Mouse (Mus musculus): ENCODE data around the gene Sugct. TPM values are rescaled to one million over a fixed set of nuclear protein-coding genes. Genes with fewer than 3 reads are reported as not detected.

The Sugct gene
- polyA plus RNA-seq, 1 experiment, result 1.0 TPM

DNA sequence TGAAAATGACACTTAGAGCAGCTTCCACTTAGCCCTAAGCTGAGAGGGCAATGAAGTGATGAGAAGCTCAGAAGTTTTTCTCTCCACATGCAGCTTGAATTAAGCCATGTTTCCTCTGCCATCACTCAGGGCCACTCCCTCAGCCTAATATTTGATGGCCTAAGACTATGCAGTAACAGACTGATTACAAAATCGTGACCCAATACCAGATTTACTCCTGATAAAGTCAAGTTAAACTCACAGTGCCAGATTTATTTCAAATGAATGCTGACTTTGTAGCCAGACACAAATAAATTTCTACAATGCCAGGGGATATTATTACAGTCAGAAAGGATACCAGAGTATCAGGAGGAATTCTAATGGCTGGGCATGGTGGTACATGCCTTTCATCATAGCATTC, 89.1 kb downstream of the Sugct start:
- H3K4me3 ChIP-seq, result no peak overlapping the region
- H3K36me3 ChIP-seq (ENCODE audit: control insufficient read depth, insufficient read depth), result no peaks in the 10 kb centered on the region
- no peak overlapping the region for H3ac ChIP-seq (ENCODE audit: control insufficient read depth, insufficient read length)
- H3K4me2 ChIP-seq (ENCODE audit: low read depth), result no peak overlapping the region
- TF ChIP-seq E2F4 (IDR thresholded peaks at IDR 0.05; ENCODE audit: insufficient read depth) (no peak), CEBPB (IDR thresholded peaks at IDR 0.05; ENCODE audit: insufficient read depth, poor library complexity, severe bottlenecking) (0 out of 2 replicates have a peak, but pooled peaks have one; percentile 31), USF1 (IDR thresholded peaks at IDR 0.05; ENCODE audit: low read depth) (no peak)
- no peaks in the 10 kb centered on the region for H3K27me3 ChIP-seq (ENCODE audit: control insufficient read depth, insufficient read depth, insufficient read length)
- no peaks in the 10 kb centered on the region for H3K79me2 ChIP-seq (ENCODE audit: control insufficient read depth, insufficient read depth)

DNA sequence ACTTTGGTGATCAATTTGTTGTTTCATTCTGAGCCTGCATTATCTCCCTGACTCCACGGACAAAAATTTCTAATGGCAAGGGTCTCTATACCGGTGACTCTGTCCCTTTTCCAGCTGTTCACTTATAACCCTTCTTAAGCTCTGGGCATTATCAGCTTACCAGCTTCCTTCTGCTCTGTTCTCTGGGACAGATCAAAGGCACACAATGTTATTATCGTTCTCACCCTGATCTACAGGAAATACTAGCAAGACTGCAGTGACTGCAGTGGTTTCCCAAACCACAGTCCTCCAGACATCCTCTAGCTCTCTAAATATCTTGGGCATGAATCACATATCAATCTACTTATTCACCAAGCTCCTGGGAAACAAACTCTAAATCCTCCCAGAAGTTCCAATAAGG, 90.7 kb downstream of the Sugct start:
- Histone ChIP-seq H3K79me2 (ENCODE audit: control insufficient read depth, insufficient read depth) (no peaks in the 10 kb centered on the region), H3K27me3 (ENCODE audit: control insufficient read depth, insufficient read depth, insufficient read length) (no peaks in the 10 kb centered on the region), H3K4me3 (no peak overlapping the region), H3K36me3 (ENCODE audit: control insufficient read depth, insufficient read depth) (no peaks in the 10 kb centered on the region), H3ac (ENCODE audit: control insufficient read depth, insufficient read length) (no peak overlapping the region), H3K4me2 (ENCODE audit: low read depth) (peak overlapping the region; percentile 56)
- TF ChIP-seq USF1 (IDR thresholded peaks at IDR 0.05; ENCODE audit: low read depth) (no peak), MYOD1 (IDR thresholded peaks at IDR 0.05; ENCODE audit: control insufficient read depth in 1 of 3, insufficient read length in 2 of 3, low read depth in 2 of 3) (peak in 2 of 3 experiments; percentile 10 to 54), TCF3 (IDR thresholded peaks at IDR 0.05; ENCODE audit: insufficient read length, low read depth) (peak; percentile 9), SRF (IDR thresholded peaks at IDR 0.05; ENCODE audit: control insufficient read depth, insufficient read length, low read depth) (no peak), TCF12 (IDR thresholded peaks at IDR 0.05; ENCODE audit: insufficient read depth, poor library complexity, severe bottlenecking) (peak; percentile 60), POLR2AphosphoS2 (IDR thresholded peaks at IDR 0.05; ENCODE audit: insufficient read length, low read depth) (no peak), REST (IDR thresholded peaks at IDR 0.05; ENCODE audit: insufficient read depth, insufficient read length) (no peak), MAX (IDR thresholded peaks at IDR 0.05; ENCODE audit: low read depth) (no peak), POLR2A (IDR thresholded peaks at IDR 0.05; ENCODE audit: insufficient read length, low read depth) (no peak), CEBPB (IDR thresholded peaks at IDR 0.05; ENCODE audit: insufficient read depth, poor library complexity, severe bottlenecking) (peak; percentile 48; the same call in 1 of the 2 replicates), E2F4 (IDR thresholded peaks at IDR 0.05; ENCODE audit: insufficient read depth) (no peak), MYOG (IDR thresholded peaks at IDR 0.05; ENCODE audit: control insufficient read depth in 1 of 3, insufficient read depth in 1 of 3, insufficient read length in 2 of 3, low read depth in 2 of 3) (peak in 1 of 3 experiments; percentile 47)

DNA sequence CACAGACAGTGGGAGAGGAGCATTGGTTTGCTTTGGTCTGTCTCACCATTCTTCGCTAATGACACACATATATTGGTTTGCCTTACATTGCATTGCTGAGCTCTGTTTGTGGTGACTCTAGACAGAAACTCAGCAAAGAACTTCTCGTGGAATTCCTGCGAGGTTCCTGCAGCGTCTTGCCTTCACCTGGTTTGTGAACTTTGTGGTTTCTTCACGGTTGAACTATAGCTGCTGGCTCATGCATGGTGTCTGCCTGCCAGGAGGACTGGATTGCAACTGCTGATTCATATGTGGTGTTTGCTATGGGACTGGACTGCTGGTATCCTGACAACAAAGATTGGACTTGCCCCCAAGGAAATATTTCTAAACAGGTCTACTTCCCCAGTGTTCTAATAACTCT, 91.6 kb downstream of the Sugct start:
- Histone ChIP-seq H3K79me2 (ENCODE audit: control insufficient read depth, insufficient read depth) (no peaks in the 10 kb centered on the region), H3K36me3 (ENCODE audit: control insufficient read depth, insufficient read depth) (no peaks in the 10 kb centered on the region), H3K4me3 (no peak overlapping the region), H3K4me2 (ENCODE audit: low read depth) (no peak overlapping the region), H3K27me3 (ENCODE audit: control insufficient read depth, insufficient read depth, insufficient read length) (no peaks in the 10 kb centered on the region), H3ac (ENCODE audit: control insufficient read depth, insufficient read length) (no peak overlapping the region)
- no peak for TF ChIP-seq CEBPB (IDR thresholded peaks at IDR 0.05; ENCODE audit: insufficient read depth, poor library complexity, severe bottlenecking)
- TF ChIP-seq REST (IDR thresholded peaks at IDR 0.05; ENCODE audit: insufficient read depth, insufficient read length), result no peak

DNA sequence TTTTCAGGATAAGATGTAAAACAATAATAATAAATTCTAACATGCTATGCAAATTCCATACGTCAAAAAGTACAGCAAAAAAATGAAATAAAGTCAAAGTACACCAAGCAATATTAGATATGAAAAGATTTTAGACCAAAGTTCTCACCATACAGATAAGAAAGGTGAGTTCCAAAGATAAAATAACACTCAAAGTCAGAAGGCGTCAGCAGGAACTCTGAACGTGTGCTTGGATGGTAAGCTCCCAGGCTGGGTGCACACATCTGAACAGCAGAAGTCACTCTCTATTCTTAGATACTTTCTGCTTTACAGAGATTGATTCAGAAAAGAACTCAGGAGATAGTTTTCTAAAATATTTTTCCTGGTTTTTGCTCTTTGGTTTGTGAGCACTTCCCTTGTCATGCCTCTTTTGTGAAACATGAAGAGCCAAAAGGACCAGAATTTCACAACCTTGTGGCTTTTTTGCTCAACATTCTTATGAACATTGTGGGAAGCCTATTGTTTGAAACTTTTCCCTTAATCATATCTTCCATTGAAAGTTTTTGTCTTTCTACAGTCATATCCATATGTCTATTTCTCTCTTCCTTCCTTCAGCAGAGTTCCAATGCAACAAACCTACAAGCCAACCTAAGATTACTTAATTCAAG, 110.0 kb downstream of the Sugct start:
- Histone ChIP-seq H3ac (ENCODE audit: control insufficient read depth, insufficient read length) (no peak overlapping the region), H3K36me3 (ENCODE audit: control insufficient read depth, insufficient read depth) (no peaks in the 10 kb centered on the region), H3K27me3 (ENCODE audit: control insufficient read depth, insufficient read depth, insufficient read length) (no peaks in the 10 kb centered on the region), H3K4me2 (ENCODE audit: low read depth) (no peak overlapping the region), H3K79me2 (ENCODE audit: control insufficient read depth, insufficient read depth) (no peaks in the 10 kb centered on the region), H3K4me3 (no peak overlapping the region)
- TF ChIP-seq MYOD1 (IDR thresholded peaks at IDR 0.05; ENCODE audit: control insufficient read depth in 1 of 3, insufficient read length in 2 of 3, low read depth in 2 of 3) (no peak), CEBPB (IDR thresholded peaks at IDR 0.05; ENCODE audit: insufficient read depth, poor library complexity, severe bottlenecking) (peak; percentile 82; the same call in 1 of the 2 replicates)

DNA sequence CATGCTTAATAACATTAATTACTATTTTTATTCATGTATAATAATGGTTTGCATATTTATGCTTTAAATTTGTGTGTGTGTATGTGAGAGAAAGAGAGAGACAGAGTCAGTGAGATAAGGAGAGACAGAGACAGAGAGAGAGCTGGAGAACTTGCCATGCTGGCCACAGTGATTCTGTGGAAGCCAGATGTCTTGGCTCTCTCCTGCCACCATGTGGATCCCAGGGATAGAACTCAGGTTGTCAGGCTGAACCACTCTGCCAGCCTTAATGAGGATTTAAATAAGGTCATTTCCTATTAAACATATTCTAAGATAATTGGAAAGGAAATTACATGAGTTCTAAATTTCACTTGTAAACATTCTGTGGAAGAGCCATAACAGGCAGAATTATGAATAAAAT, 110.5 kb downstream of the Sugct start:
- Histone ChIP-seq H3K4me3 (no peak overlapping the region), H3K36me3 (ENCODE audit: control insufficient read depth, insufficient read depth) (no peaks in the 10 kb centered on the region), H3K79me2 (ENCODE audit: control insufficient read depth, insufficient read depth) (no peaks in the 10 kb centered on the region), H3K4me2 (ENCODE audit: low read depth) (no peak overlapping the region), H3K27me3 (ENCODE audit: control insufficient read depth, insufficient read depth, insufficient read length) (no peaks in the 10 kb centered on the region), H3ac (ENCODE audit: control insufficient read depth, insufficient read length) (no peak overlapping the region)
- TF ChIP-seq E2F4 (IDR thresholded peaks at IDR 0.05; ENCODE audit: insufficient read depth) (no peak), REST (IDR thresholded peaks at IDR 0.05; ENCODE audit: insufficient read depth, insufficient read length) (no peak), POLR2AphosphoS2 (IDR thresholded peaks at IDR 0.05; ENCODE audit: insufficient read length, low read depth) (no peak), POLR2A (IDR thresholded peaks at IDR 0.05; ENCODE audit: insufficient read length, low read depth) (no peak), MYOG (IDR thresholded peaks at IDR 0.05; ENCODE audit: control insufficient read depth in 1 of 3, insufficient read depth in 1 of 3, insufficient read length in 2 of 3, low read depth in 2 of 3) (no peak), TCF12 (IDR thresholded peaks at IDR 0.05; ENCODE audit: insufficient read depth, poor library complexity, severe bottlenecking) (no peak), SRF (IDR thresholded peaks at IDR 0.05; ENCODE audit: control insufficient read depth, insufficient read length, low read depth) (no peak), MAX (IDR thresholded peaks at IDR 0.05; ENCODE audit: low read depth) (no peak), USF1 (IDR thresholded peaks at IDR 0.05; ENCODE audit: low read depth) (no peak), TCF3 (IDR thresholded peaks at IDR 0.05; ENCODE audit: insufficient read length, low read depth) (no peak), CEBPB (IDR thresholded peaks at IDR 0.05; ENCODE audit: insufficient read depth, poor library complexity, severe bottlenecking) (no peak), MYOD1 (IDR thresholded peaks at IDR 0.05; ENCODE audit: control insufficient read depth in 1 of 3, insufficient read length in 2 of 3, low read depth in 2 of 3) (no peak)
